Mouse (Mus musculus): ENCODE measurements at regions not wholly inside any gene's neighbourhood (a gene's known extent, or its start where the extent isn't known, plus 50 kb on each side); places are given as distances from the start of the nearest gene placed in this dataset.

- no peak for DNase-seq (ENCODE audit: low read depth, low spot score)
- H3K27me3 ChIP-seq (ENCODE audit: control insufficient read depth, insufficient read depth, low read length, poor library complexity, severe bottlenecking): no peaks in the 10 kb centered on the region
- H3K36me3 ChIP-seq (ENCODE audit: control insufficient read depth, insufficient read depth, low read length, poor library complexity, severe bottlenecking): no peaks in the 10 kb centered on the region
These were observed 91.6 kb upstream of the Jun start for GRCm38 (mm10) chr4:95143668-95144067.

- Histone ChIP-seq H3K27me3 (ENCODE audit: control insufficient read depth, insufficient read depth, low read length, poor library complexity, severe bottlenecking) (no peaks in the 10 kb centered on the region), H3K36me3 (ENCODE audit: control insufficient read depth, insufficient read depth, low read length, poor library complexity, severe bottlenecking) (no peaks in the 10 kb centered on the region)
- DNase-seq (ENCODE audit: low read depth, low spot score): no peak
These were observed 92.4 kb upstream of the Jun start for GRCm38 (mm10) chr4:95144440-95144839.

GRCm38 (mm10) chr4:95146268-95146667, 94.2 kb upstream of the Jun start:
- no peaks in the 10 kb centered on the region for H3K36me3 ChIP-seq (ENCODE audit: control insufficient read depth, insufficient read depth, low read length, poor library complexity, severe bottlenecking)
- no peak for DNase-seq (ENCODE audit: low read depth, low spot score)

GRCm38 (mm10) chr4:95148665-95149064, 96.6 kb upstream of the Jun start:
- Histone ChIP-seq H3K27me3 (ENCODE audit: control insufficient read depth, insufficient read depth, low read length, poor library complexity, severe bottlenecking) (no peaks in the 10 kb centered on the region), H3K36me3 (ENCODE audit: control insufficient read depth, insufficient read depth, low read length, poor library complexity, severe bottlenecking) (no peaks in the 10 kb centered on the region)
- DNase-seq (ENCODE audit: low read depth, low spot score): no peak

More at GRCm38 (mm10) chr4:95146268-95146667, 94.2 kb upstream of the Jun start:
- no peaks in the 10 kb centered on the region for H3K27me3 ChIP-seq (ENCODE audit: control insufficient read depth, insufficient read depth, low read length, poor library complexity, severe bottlenecking)

GRCm38 (mm10) chr4:95151678-95152077, 99.7 kb upstream of the Jun start:
- Histone ChIP-seq H3K27me3 (ENCODE audit: control insufficient read depth, insufficient read depth, low read length, poor library complexity, severe bottlenecking) (no peaks in the 10 kb centered on the region), H3K36me3 (ENCODE audit: control insufficient read depth, insufficient read depth, low read length, poor library complexity, severe bottlenecking) (no peaks in the 10 kb centered on the region)
- DNase-seq (ENCODE audit: low read depth, low spot score): no peak

GRCm38 (mm10) chr4:95152431-95153115, 100.6 kb upstream of the Jun start:
- Histone ChIP-seq H3K36me3 (ENCODE audit: control insufficient read depth, insufficient read depth, low read length, poor library complexity, severe bottlenecking) (no peaks in the 10 kb centered on the region), H3K27me3 (ENCODE audit: control insufficient read depth, insufficient read depth, low read length, poor library complexity, severe bottlenecking) (no peaks in the 10 kb centered on the region)
- DNase-seq (ENCODE audit: low read depth, low spot score): no peak

- DNase-seq (ENCODE audit: low read depth, low spot score): no peak
- H3K27me3 ChIP-seq (ENCODE audit: control insufficient read depth, insufficient read depth, low read length, poor library complexity, severe bottlenecking): no peaks in the 10 kb centered on the region
These were observed 101.8 kb upstream of the Jun start for GRCm38 (mm10) chr4:95153737-95154287.

GRCm38 (mm10) chr4:95154377-95154776, 102.4 kb upstream of the Jun start:
- H3K36me3 ChIP-seq (ENCODE audit: control insufficient read depth, insufficient read depth, low read length, poor library complexity, severe bottlenecking): no peaks in the 10 kb centered on the region
- DNase-seq (ENCODE audit: low read depth, low spot score): no peak
- H3K27me3 ChIP-seq (ENCODE audit: control insufficient read depth, insufficient read depth, low read length, poor library complexity, severe bottlenecking): no peaks in the 10 kb centered on the region

More at GRCm38 (mm10) chr4:95153737-95154287, 101.8 kb upstream of the Jun start:
- no peaks in the 10 kb centered on the region for H3K36me3 ChIP-seq (ENCODE audit: control insufficient read depth, insufficient read depth, low read length, poor library complexity, severe bottlenecking)

- no peak for DNase-seq (ENCODE audit: low read depth, low spot score)
- no peaks in the 10 kb centered on the region for H3K36me3 ChIP-seq (ENCODE audit: control insufficient read depth, insufficient read depth, low read length, poor library complexity, severe bottlenecking)
These were observed 103.2 kb upstream of the Jun start for GRCm38 (mm10) chr4:95155178-95155577.

GRCm38 (mm10) chr4:95155796-95156195, 103.8 kb upstream of the Jun start:
- no peaks in the 10 kb centered on the region for H3K27me3 ChIP-seq (ENCODE audit: control insufficient read depth, insufficient read depth, low read length, poor library complexity, severe bottlenecking)
- DNase-seq (ENCODE audit: low read depth, low spot score): no peak
- H3K36me3 ChIP-seq (ENCODE audit: control insufficient read depth, insufficient read depth, low read length, poor library complexity, severe bottlenecking): no peaks in the 10 kb centered on the region

More at GRCm38 (mm10) chr4:95155178-95155577, 103.2 kb upstream of the Jun start:
- H3K27me3 ChIP-seq (ENCODE audit: control insufficient read depth, insufficient read depth, low read length, poor library complexity, severe bottlenecking): no peaks in the 10 kb centered on the region

GRCm38 (mm10) chr4:95156451-95157271, 104.6 kb upstream of the Jun start:
- DNase-seq (ENCODE audit: low read depth, low spot score): peak; percentile 69
- no peaks in the 10 kb centered on the region for H3K27me3 ChIP-seq (ENCODE audit: control insufficient read depth, insufficient read depth, low read length, poor library complexity, severe bottlenecking)
- no peaks in the 10 kb centered on the region for H3K36me3 ChIP-seq (ENCODE audit: control insufficient read depth, insufficient read depth, low read length, poor library complexity, severe bottlenecking)

GRCm38 (mm10) chr4:95157653-95158430, 105.8 kb upstream of the Jun start:
- H3K27me3 ChIP-seq (ENCODE audit: control insufficient read depth, insufficient read depth, low read length, poor library complexity, severe bottlenecking): no peaks in the 10 kb centered on the region
- no peak for DNase-seq (ENCODE audit: low read depth, low spot score)
- H3K36me3 ChIP-seq (ENCODE audit: control insufficient read depth, insufficient read depth, low read length, poor library complexity, severe bottlenecking): no peaks in the 10 kb centered on the region

GRCm38 (mm10) chr4:95158632-95159424, 106.8 kb upstream of the Jun start:
- no peaks in the 10 kb centered on the region for H3K27me3 ChIP-seq (ENCODE audit: control insufficient read depth, insufficient read depth, low read length, poor library complexity, severe bottlenecking)
- no peak for DNase-seq (ENCODE audit: low read depth, low spot score)
- no peaks in the 10 kb centered on the region for H3K36me3 ChIP-seq (ENCODE audit: control insufficient read depth, insufficient read depth, low read length, poor library complexity, severe bottlenecking)

GRCm38 (mm10) chr4:95159821-95160220, 107.8 kb upstream of the Jun start:
- H3K36me3 ChIP-seq (ENCODE audit: control insufficient read depth, insufficient read depth, low read length, poor library complexity, severe bottlenecking): no peaks in the 10 kb centered on the region
- no peak for DNase-seq (ENCODE audit: low read depth, low spot score)
- H3K27me3 ChIP-seq (ENCODE audit: control insufficient read depth, insufficient read depth, low read length, poor library complexity, severe bottlenecking): no peaks in the 10 kb centered on the region
